Mouse (Mus musculus): ENCODE results near the gene Stx6. TPM values are rescaled to one million over a fixed set of nuclear protein-coding genes. Genes with fewer than 3 reads are reported as not detected.
A peak's percentile ranks its signal among the peaks of the same experiment; 100 is the strongest.

Stx6 gene
- total RNA-seq, 2 experiments from 2014 or later, result 12.8 to 36.4 TPM

DNA sequence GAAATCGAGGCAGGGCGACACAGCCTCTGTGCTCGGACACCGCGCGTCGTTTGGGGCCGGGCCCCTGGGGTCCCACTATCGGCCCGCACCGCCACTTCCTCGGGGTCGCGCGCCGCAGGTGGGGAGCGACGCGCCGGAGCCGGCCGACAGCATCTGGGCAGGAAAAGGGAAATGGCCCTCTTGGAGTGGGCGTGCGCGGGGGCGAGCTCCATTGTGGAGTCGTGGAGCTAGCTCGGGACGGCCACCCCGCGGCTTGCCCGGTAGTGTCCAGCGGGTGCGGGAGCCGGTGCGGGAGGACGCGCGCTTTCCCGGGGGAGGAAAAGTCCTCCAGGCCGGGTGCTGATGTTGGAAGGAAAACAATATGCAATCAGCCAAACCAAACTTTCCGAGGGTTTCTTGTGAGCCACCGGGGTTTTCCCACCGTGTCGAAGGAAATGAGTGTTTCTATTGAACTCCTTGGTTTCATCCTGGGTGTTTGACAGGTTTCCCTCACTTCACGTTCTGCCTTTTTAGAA is 512 bp downstream of the Stx6 start:
- ATAC-seq (ENCODE audit: poor library complexity, severe bottlenecking), result peak; percentile 54

DNA sequence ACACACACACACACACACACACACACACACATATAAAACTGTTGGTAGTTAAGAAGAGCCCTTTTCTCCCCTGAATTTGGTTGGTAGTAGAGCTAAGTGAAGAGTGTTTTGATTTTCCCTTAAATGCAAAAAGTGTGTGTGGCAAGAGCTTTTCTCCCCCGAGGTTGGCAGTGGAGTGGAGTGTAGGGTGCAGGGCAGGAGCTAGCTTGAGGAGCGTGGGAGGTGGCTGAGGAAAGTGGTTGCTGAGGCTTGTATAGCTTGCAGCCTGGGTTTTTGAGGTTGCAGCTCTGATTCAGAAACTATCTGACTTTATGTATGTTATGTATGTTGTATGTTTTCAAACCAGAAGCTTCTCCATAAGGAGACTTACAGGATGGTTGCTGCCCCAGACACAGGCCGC is 8.9 kb downstream of the Stx6 start:
- ATAC-seq (ENCODE audit: poor library complexity, severe bottlenecking), result no peak

DNA sequence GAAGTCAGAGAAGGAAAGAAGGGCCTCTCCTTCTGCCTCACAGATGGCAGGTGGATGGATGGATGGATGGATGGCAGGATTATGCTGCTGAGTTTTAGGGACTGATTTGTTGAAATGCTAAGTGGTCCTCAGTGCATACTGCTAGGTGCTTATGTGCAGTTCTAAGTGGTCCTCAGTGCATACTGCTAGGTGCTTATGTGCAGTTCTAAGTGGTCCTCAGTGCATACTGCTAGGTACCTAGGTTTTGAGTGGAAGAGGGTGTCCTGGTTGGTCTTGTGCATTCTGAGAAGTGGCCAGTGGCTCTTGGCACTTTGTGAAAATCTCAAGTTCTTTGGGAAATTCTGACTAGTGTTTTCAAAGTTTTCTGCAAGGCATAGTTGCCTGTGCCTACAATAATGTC is 11.4 kb downstream of the Stx6 start:
- ATAC-seq (ENCODE audit: poor library complexity, severe bottlenecking), result no peak

DNA sequence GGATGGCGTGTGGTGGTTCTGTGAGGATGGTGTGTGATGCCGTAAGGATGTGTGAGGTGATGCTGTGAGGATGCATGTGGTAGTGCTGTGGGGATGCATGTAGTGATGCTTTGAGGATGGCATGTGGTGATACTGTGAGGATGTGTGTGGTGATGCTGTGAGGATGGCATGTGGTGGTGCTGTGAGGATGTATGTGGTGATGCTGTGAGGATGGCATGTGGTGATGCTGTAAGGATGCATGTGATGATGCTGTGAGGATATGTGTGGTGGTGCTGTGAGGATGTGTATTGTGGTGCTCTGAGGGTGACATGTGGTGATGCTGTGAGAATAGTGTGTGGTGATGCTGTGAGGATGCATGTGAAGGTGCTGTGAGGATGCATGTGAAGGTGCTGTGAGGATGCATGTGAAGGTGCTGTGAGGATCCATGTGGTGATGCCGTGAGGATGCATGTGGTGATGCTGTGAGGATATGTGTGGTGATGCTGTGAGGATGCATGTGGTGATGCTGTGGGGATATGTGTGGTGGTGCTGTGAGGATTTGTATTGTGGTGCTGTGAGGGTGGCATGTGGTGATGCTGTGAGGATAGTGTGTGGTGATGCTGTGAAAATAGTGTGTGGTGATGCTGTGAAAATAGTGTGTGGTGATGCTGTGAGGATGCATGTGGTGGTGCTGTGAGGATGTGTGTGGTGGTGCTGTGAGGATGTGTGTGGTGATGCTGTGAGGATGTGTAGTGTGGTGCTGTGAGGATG is 14.6 kb downstream of the Stx6 start:
- peak; percentile 27; the same call in 1 of the 2 replicates for ATAC-seq (ENCODE audit: poor library complexity, severe bottlenecking)

DNA sequence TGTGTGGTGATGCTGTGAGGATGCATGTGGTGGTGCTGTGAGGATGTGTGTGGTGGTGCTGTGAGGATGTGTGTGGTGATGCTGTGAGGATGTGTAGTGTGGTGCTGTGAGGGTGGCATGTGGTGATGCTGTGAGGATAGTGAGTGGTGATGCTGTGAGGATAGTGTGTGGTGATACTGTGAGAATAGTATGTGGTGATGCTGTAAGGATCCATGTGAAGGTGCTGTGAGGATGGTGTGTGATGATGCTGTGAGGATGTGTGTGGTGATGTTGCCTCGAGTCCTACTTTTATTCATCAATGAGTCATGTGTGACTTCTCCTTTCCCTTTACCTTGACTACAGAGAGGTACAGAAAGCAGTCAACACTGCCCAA is 15.1 kb downstream of the Stx6 start:
- ATAC-seq (ENCODE audit: poor library complexity, severe bottlenecking), result 0 out of 2 replicates have a peak, but pooled peaks have one; percentile 21

DNA sequence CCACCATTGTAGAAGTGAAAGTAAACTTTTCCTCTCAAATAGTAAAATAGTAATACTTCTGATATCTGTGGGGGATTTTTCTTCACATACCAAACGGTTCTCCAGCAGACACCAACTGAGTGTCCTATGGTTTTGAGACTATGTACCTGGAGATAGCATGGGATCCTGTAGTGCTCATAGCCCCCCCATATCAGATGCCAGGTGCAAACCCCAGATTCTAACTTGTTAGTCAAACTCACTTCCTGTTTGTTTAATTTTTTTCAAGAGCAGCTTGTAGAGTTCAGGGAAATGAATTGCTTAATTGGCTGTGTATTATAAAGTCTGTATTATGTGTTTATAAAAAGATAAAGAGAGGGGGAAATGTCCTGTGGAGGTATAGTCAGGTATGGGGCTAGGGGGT is 15.9 kb downstream of the Stx6 start:
- ATAC-seq (ENCODE audit: poor library complexity, severe bottlenecking), result no peak

DNA sequence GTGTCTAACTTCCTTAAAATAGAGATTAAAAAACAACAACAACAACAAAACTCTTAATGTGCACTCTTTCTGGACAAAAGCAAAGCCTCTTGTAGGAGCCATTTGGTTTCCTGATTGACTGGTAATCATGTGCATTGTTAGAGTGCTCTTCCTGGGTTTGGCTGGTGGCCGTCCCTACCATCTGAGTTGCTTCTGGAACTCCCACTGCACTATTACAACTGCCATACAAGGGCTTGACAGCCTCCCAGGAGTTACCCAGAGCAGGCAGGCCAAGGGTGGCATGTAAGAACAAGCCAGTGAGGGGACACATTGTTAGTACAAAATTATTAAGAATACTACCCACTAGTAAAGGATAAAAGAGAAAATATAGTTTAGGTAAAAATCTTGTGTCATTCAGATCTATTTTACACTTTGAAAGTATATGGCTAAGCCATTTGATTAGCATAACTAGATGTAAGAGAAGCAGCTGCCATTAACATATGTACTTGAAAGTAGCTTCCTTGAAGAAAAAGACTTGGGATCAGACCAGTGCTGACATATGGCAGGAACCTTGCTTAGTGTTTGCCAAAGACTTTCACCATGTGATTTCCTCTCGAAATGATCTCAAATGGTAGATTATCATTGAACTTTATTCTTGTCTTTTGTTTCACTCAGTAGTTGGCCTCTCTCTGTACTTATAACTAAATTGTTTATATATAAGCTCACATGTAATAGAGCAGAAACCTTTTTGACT is 19.8 kb downstream of the Stx6 start:
- ATAC-seq (ENCODE audit: poor library complexity, severe bottlenecking), result no peak

DNA sequence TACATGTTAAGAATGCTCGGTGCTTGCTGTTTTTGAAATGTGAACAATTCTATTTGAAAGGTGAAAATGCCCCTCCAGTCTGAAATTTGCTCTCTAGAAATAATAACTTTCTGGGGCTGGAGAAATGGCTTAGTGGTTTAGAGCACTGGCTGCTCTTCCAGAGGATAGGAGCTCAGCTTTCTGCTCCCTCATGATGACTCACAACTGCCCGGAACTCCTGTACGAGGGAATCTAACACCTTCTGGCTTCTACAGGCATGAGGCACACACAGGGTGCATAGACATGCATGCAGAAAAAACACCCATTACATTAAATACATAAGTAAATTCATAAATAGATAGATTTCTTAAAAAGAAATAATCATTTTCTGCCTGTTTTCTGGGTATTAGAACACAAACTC is 25.7 kb downstream of the Stx6 start:
- no peak for ATAC-seq (ENCODE audit: poor library complexity, severe bottlenecking)

DNA sequence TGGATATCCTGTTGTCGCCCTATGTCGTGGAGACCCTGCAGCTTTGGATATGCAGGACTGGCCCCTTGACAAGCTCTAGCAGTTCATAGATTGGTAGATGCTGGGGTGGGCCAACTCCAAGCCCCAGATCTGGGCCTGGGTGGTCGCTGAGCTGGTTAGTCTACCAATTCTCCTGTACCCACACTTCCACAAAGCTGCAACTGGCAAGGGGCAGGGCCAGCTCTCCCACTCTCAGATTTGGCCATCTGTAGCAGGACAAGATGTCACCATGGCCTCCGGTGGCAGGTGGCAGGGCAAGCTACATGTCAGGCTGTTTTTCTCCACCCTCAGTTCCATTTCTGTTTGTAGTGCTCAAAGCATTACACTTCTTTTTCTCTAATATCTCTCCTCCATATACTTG is 30.1 kb downstream of the Stx6 start:
- ATAC-seq (ENCODE audit: poor library complexity, severe bottlenecking), result no peak

DNA sequence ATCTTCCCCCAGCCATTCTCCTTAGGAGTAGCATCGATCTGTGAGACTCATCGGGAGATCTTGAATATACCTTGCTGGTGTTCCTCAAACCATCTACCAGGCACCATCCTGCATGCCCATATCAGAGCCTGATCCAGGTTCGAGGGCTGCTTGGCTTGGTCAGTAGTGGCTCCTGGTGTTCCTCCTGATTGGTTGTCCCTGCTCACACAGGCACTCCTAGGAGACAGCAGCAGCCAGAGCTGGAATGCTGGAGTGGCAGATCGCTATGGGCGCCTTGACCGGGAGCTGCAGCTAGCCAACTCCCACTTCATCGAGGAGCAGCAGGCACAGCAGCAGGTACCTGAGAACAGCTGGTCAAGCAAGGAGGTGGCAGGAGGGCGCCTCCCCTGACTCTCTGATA is 32.7 kb downstream of the Stx6 start:
- no peak for ATAC-seq (ENCODE audit: poor library complexity, severe bottlenecking)

DNA sequence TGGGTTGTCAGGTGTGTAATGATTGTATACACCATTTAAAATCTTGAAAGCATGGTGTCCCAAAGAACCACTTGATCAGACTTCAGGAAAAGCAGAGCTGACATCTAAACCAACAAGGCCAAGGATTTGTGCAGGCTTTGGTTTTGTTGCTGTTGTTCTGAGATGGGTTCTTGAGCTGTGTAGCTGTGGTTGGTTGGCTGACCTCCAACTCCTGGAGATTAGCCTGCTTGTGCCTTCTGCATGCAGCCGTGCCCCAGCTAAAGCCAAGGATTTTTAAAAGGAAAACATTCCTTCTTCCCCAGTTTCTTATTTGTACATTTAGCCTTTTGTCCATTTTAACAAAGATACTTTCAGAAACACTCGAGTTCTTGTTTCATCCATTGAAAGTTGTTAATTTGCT is 33.2 kb downstream of the Stx6 start:
- ATAC-seq (ENCODE audit: poor library complexity, severe bottlenecking), result no peak

DNA sequence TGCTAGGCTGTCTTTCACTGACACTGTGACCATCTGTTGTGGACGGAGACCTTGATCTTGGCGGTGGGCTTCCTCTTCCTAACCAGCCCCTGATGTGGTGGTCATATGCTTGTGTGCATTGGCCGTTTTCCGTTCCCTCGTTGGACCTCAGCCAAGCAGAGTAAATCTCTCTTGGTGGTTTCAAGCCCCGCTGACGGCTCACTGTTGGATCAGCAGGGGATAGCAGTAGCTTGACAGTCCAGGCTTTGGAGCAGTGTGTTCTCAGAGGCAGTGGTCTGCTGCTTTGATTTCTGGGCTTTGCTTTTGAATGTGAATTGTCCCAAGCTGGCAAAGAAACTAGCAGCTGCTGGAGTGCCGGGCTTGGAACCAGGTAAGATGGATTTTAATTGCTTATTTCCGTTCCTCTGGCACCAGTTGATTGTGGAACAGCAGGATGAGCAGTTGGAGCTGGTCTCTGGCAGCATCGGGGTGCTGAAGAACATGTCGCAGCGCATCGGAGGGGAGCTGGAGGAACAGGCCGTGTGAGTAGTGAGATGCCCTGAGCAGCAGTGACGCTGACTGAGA is 34.4 kb downstream of the Stx6 start:
- no peak for ATAC-seq (ENCODE audit: poor library complexity, severe bottlenecking)

DNA sequence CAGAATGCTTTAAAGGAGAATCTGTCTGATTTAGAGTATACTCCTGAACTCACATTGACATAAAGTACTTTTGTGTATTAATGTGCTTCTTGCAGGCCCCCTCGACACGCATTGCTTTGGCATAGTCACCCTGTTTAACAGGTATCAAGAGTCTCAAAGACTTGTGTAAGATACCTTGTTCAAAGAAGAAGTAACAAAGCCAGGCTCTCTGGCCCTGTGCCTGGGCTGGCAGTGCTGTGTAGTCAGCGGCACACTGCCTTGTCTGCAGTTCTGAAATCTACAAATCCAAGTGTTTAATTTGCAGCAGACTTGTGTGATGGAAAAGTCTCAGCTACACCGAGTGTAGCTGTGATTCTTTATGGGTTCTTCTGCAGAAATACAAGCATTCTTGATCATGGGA is 38.2 kb downstream of the Stx6 start:
- no peak for ATAC-seq (ENCODE audit: poor library complexity, severe bottlenecking)

DNA sequence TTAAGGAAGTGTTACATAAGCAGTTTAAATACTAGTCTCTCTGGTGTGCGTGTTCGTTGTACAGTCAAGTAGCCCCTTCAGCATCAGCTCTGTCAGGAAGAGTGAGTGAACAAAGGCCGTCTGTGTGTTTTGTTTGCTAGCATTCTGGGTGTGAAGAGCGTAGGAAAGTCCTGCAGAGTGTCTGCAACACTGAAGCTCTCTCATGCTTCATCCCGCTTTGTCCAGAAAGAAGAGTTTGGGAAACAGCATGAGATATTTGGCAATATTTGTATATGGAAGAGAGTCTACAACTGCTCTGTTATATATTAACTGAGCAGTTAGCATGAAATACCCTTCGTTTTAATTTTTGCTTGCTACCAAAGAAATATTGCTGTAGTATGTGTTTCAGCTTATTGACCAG is 41.0 kb downstream of the Stx6 start:
- ATAC-seq (ENCODE audit: poor library complexity, severe bottlenecking), result no peak

DNA sequence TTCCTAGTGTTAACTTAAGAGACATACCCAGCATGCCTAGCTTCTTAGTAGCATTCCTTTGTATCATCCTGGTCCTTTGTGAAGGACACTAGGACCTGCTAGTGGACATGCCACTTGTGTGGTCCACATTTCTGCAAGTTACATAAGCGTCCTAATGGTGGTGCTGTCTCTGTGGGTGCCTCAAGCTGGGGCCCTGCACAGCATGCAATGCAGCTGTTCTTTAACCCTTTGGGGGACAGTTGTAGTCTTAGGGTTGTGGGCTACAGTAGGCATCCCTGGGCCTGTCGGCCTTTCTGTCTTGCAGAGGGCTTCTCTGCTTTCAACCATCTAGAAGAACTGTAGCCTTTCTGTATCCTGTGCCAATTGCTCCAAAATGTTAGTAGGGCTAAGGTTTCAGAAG is 42.5 kb downstream of the Stx6 start:
- ATAC-seq (ENCODE audit: poor library complexity, severe bottlenecking), result no peak; the same call in 1 of the 2 replicates

DNA sequence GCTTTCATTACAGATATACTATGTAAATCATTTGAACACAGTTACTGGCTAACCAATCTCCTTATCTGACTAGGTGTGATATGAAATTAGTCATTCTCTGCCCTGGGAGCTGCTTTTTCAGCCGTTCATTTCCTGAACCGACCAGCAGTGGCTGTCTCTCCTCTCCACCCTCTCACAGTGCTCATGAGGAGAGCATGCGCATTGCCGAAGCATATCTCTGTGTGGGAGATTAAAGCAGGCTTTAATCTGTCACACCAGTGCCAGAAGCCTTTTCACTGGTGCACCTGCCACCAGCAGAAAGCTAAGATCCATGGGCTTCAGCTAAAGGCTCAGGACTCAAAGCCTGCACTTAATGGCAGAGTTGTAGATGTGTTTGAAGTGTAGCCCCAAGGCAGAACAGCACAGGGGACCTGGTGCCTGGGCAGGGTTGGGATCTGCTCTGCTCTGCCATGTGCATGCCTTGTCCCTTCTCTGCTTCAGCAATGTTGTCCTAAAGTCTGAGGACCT is 42.9 kb downstream of the Stx6 start:
- ATAC-seq (ENCODE audit: poor library complexity, severe bottlenecking), result no peak

DNA sequence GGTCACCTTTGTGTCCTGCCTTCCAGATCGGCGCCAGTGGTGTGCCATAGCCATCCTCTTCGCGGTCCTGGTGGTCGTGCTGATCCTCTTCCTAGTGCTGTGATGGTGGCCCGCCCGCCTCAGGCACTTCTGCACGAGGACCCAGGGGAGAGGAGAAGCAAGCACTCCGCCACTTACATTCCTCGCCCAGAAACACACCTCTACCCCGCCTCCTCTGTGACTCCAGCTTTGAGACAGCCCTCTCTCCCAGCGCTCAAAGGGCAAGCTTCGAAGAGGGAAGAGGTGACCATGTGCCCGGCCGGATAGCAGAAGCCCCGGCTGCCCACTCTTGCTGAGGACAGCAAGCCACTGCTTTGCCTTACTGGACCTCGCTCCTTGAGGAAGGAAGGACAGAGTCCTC is 43.4 kb downstream of the Stx6 start:
- no peak for ATAC-seq (ENCODE audit: poor library complexity, severe bottlenecking)

DNA sequence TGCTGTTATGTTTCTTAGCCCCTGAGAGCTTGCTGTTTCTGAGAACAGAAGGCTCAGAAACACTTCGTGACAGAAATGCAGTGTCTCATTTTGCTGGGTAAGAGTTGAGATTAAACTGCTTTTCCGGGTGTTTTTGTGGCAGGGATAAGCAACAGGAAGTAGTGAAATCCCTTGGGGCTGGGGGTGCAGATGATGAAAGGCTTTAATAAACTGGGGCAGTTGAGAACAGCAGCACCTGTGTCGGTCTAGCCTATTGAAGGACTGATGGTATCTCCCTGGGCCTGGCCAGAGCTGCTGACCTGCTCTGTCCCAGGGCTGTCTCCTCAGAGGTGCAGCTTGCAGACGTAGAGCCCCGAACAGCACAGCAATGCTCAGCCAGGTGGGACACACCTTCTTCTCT is 44.0 kb downstream of the Stx6 start:
- no peak for ATAC-seq (ENCODE audit: poor library complexity, severe bottlenecking)

DNA sequence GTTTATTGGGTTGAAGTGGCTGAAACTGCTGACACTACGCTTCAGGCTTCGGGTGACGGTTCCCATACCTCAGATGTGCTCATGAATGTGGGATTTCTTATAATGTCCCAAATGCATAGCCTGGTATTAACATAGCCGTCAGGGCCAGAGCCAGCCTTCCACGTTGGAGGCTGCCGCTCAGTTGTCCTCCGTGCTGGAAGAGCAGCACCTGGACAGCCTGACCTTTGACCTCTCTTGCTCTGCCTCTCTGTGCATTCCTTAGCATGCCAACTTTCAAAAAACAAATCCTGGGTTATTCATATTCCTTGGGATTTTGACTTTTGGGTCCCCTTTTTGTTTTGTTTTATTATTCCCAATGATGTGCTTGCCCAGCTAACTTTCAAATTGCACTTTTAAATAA is 44.6 kb downstream of the Stx6 start:
- no peak for ATAC-seq (ENCODE audit: poor library complexity, severe bottlenecking)

DNA sequence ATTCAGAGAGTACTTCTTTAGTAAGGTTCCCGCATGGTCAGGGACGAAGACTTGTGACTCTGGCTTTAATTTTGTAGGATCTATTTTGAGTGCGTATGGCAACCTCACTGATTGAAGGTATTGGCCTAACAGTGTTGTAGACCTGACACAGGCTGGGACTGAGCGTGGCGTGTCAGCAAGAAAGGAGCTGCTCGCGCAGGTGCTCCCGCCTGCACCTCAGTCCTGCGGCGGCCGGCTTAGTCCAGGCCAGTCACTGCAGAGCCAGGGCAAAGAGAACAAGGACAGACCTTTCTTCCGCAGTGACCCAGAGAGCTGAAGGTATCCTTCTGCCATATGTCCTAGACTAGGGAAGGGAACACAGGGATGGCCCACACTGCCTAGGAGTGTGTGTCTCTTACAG is 45.4 kb downstream of the Stx6 start:
- no peak for ATAC-seq (ENCODE audit: poor library complexity, severe bottlenecking)

DNA sequence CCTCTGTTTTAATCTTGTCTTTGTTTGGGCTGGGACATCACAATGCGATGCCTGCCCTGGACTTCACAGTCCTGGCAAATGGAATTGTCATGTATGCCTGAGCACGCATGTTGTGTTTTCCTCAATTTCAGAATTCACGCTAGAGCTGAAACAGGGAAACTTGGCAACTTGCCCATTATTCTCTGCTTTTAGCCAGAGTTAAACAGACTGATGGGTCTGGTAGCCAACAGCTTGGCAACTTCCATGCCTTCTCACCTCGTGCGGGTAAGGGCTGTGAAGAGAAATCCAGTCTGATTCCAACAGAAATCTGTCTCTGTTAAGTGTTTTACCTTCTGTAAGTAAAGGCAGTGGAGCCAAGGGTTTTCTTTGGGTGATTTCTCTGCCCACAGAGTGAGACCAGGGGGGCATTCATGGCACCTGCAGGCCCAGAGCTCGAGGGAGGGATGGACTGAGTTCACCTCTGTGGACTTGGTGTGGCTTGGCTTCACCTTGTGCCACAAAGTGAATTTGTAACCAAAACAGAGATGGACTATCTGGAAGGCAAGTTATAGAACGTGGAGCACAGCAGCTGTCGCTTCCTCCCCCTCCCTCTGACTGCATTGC is 46.1 kb downstream of the Stx6 start:
- no peak for ATAC-seq (ENCODE audit: poor library complexity, severe bottlenecking)

Measured in megakaryocyte, adult 5-6 weeks (primary cell).